Mouse (Mus musculus) ZHBTc4 (cell line): ENCODE results near the gene Ubqln1.
"Not testable (repeated sequence)": the region's sequence is repeated elsewhere in the genome, so short reads cannot be mapped to it uniquely, and the experiment has no call there.

Source experiments
- DNase-seq: peaks from one replicate; pipeline ENCODE4 v3.0.0-alpha.2; 2011; ENCODE audit warnings: low read depth, low spot score

The Ubqln1 gene

DNA sequence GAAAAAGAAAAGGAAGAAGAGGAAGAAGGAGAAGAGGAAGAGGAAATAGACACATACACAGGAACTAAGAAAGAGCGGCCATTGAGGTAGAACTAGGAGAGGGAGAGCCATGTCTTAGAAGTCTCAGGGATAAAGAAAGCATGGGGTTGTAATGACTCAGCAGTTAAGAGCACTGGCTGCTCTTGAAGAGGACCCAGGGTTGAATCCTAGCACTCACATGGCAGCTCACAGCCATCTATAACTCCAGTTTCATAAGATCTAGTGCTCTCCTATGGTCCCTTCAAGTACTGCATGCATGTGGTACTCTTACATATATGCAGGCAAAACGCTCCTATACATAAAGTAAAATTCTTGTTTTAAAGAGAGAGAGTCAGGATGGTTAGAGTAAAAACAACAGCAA, 59.4 kb downstream of the Ubqln1 start:
- no peak for DNase-seq

DNA sequence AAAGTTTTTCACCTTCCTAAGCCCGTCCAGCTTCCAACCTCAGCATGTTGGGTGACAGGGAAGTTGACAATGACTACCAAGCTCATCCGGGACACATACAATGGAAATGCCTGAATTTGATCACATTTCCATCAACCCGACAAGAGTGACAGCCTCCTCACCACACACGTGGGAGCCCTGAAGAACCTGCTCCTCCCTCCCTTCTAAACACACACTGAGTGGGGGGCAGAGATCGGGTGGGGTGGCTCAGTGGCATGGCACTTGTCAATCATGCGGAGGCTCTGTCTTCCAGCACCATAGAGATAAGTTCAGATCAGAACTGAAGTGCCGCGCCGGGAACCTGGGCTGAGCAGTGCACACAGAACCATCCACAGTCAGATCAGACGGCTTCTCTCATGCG, 65.0 kb downstream of the Ubqln1 start:
- no peak for DNase-seq

DNA sequence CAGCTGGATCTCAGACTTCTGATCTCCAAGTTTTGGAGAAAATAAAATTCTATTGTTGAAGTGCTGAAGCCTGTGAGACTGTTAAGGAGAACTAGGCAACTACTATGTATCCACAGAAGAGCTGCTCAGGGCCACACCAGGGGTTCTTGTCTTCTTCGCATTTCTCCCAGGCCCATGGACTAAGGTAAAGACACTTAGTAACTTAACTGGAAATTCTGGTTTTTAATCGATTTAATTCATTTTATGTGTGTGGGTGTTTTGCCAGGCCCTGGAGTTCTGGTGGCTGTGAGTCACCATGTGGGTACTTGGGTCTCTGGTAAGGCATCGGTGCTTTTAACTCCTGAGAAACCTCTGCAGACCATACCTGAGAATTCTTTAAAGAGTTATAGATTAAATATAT, 65.8 kb downstream of the Ubqln1 start:
- no peak for DNase-seq

DNA sequence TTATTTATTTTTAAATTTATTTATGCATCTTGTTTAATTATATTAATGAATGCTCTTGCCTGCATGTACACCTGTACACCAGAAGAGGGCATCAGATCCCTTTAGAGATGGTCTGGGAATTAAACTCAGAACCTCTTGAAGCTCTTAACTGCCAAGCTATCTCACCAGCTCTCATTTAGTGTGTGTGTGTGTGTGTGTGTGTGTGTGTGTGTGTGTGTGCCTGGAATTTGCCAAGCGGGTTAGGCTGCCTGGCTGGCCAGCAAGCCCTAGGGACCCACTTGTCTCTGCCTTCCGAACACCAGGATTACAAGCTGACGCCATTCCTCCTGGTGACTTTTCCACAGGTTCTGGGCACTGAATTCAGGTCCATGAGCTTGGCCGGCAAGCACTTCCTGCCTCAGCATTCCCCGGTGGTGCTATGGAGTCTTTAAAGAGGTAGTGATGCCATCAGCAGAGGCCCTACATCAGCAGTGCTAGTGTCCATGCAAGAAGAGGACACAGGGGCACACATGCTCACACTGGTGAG, 66.4 kb downstream of the Ubqln1 start:
- DNase-seq, result peak; percentile 26

DNA sequence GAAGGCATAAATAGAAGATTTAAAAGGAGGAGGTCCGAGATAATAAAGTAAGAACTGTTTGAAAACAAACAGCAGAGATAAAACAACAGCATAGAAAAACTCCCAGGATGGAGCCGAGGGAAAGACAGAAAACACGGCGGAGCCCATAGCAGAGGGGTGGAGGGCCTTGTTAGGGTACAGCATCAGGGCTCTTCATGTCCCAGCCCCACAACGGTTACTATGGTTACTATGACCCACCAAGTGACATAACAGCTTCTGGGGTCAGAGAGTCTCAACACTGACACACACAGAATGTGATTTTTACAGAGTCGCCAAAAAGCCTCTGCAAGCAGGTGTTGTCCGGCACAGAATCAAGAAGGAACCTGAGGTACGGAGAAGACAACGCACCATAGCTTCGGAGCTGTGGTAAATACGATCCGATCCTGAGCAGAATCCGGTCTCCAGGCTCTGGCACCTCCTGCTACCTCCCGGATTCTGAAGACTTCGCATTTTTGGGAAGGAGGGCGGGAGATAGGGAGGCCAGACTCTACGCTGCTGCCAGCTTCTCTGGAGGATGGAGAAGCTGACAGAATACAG, 67.1 kb downstream of the Ubqln1 start:
- peak; percentile 87 for DNase-seq

DNA sequence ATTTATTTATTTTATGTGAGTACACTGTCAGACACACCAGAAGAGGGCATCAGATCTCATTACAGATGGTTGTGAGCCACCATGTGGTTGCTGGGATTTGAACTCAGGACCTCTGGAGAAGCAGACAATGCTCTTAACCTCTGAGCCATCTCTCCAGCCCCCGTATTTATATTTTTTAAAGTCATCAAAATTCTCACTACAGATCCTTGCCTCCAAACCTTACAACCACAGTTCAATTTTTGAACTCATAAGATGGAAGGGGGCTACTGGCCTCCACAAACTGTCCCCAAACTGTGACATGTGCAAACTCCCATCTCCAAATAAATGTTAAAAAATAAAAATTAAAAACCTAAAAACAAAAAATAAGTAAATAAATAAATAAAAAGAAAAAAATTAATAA, 67.7 kb downstream of the Ubqln1 start:
- DNase-seq, result no peak

DNA sequence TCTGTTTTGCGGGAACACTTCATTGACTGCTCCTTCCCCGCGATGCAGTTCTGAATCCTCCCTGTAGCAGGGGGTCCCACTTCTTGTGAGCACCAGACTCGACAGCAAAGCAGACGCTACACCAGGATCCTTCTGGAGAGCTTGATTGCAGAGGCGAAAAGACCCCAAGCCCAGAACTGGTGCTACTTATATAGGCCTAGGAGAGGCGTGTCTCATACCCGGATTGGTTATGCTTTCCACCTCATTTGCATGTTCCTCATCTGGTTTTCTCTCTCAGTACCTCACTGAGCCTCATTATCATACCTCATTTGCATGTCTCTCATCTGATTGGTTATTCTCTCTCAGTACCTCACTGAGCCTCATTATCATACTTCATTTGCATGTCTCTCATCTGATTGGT, 68.8 kb downstream of the Ubqln1 start:
- not testable (repeated sequence) for DNase-seq

DNA sequence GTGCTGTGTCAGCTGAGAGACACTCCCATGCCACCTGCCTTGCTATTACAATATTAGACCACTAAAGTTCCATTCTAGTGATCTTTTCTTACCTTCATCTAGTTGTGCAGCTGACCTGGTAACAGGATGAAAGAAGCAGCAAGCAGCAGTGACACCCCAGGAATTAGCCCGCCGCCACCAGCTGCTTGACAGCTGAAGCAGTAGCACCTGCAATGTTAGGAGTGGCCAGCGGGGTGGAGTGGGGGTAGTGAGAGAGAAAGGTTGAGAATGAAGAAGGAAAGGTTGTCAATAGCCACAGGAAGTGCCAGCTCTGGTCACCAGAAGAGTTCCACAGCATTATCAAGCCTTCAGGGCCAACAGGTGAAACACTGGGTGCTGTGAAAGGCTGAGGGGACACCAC, 83.8 kb downstream of the Ubqln1 start:
- DNase-seq, result peak; percentile 48

DNA sequence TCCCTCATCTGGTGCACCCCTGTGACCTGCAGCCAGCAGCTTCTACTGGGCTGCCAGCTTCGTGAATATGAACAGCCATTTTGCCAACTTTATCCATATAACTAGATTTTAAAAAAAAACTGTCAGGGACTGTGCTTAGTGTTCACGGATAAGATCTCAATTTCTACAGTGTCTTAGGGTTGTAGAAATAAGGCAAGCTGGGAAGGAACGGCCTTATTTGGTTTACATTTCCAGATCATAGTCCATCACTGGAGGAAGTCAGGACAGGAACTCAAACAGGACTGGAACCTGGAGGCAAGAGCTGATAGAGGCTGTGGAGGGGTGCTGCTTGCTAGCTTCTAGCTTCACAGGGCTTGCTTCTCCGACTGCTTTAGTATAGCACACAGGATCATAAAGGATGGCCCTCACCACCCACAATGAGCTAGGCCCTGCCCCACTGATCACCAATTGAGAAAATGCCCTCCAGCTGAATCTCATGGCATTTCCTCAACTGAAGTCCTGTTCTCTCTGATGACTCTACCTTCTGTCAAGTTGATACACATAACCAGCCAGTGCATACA, 85.7 kb downstream of the Ubqln1 start:
- peak; percentile 56 for DNase-seq

DNA sequence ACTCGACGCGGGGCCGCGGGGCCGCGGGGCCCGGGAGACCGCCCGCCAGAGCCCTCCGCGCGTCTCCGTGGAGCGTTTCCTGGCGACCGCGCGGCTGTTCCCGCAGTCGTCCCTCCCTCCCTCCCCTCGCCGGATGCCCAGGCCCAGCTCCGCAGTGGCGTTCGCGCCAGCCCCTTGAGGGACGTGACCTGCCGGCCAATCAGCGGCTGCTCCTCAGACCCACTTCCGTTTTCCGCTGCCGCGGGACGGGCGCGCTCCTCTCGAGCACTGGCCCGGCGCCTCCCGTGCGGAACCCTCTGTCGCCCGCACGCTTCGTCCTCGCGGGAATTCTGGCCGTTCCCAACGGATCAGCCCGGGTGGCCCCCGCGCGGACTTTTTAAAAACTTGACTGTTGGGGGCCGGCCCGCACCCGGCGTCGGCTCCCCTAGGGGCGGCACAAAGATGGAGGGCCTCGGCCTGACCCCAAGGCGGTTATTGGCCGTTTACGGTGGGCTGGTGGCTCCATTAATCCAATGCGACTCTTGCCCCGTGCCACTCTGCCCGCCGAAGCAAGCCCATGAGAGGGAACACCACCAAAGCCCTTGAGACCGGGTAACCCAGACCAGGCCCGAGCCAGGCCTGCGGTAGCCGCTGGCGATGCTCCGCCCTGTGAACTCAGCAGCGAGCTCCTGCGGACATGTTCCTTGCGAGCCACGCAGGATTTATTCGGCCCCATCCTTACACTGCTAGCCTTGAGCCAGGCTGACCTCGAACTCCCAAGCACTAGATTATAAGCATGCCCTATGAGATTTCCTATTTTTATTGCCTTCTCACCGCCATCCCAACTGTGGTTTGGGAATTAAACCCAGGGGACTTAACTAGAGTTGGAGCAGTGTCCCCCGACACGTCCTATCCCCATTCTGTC, 86.4 kb downstream of the Ubqln1 start:
- DNase-seq, result peak; percentile 97

DNA sequence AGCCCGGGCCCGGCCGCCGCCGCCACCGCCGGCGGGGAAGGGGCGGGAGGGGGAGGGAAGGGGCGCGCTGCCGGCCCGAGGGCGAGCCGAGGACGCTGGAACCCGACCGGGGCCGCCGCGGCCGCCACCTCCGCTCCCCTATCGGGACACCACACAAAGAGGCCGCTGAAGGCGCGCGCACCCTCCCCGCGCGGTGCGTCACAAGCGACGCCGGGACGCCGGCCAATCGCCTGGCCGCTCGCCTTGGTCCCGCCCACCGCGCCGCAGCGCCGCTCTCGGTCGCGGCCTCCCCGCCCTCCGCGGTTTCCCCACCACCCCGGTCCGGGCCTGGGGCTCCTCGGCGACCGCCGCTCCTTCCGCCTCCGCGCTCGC, 87.1 kb downstream of the Ubqln1 start, which contains the start of gene Hnrnpa0:
Gene Hnrnpa0, minus strand, starts transcription at position 161 of the 372 bp plus-strand sequence.
- peak; percentile 97 for DNase-seq

DNA sequence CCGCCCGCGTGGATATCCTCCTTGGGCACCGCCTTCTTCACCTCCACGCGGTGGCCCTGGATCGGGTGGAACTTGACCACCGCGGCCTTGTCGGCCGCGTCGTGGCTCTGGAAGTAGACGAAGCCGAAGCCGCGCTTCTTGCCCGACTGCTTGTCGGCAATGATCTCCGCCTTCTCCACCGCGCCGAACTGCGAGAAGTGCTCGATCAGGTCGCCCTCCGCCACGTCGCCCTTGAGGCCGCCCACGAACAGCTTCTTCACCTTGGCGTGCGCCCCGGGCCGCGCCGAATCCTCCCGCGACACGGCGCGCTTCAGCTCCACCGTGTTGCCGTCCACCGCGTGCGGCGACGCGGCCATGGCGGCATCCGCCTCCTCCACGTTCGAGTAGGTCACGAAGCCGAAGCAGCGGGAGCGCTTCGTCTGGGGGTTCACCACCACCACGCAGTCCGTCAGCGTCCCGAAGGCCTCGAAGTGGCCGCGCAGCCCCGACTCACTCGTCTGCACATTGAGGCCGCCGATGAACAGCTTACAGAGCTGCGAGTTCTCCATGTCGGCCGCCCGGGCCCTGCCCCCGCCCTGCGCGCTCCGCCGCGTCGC, 87.6 kb downstream of the Ubqln1 start:
- peak; percentile 74 for DNase-seq

DNA sequence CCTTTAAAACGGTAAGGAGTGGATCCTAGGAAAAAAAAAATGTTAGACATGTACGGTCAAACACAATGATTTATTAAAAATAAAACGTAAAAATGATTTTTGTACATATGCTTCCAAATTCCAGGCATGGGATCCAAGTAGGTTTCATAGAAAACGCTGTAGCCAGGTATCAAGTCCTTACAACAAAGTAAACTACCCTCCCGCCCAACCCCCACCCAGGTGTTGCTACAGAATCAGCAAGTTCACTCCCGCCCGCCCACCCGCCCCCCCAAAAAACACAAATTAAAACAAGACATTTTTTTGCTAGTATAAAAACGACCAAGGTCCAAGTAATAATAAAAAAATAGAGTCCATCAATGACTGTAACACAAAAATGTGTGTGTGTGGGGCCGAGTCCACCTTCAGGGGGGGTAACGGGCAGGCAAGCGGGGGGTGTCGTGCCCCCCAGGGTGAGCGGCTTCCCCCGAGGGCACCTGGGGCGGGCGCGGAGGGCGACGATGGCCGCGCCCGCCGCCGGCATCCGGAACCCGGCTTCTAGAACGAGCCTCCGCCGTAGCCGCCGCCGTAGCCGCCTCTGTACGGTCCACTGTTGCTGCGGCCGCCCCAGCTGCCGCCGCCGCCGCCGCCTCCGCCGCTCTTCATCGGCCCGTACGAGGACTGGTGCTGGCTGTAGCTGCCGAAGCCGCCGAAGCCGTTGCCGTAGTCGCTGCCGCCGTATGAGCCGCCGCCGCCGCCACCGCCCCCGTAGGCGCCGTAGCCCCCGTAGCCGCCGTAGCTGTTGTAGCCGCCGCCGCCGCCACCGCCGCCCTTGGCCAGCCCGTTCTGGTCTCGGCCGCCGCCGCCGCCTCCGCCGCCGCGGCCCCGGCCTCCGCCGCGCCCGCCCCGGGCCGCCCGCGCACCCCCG, 88.3 kb downstream of the Ubqln1 start:
- DNase-seq, result peak; percentile 59
